Mouse (Mus musculus): ENCODE results near the gene Ncoa7. TPM values are rescaled to one million over a fixed set of nuclear protein-coding genes. Genes with fewer than 3 reads are reported as not detected.
A peak's percentile ranks its signal among the peaks of the same experiment; 100 is the strongest.

The Ncoa7 gene
- polyA plus RNA-seq, 1 experiment from 2014 or later = 12.9 TPM

- no peak overlapping the region for H3K27ac ChIP-seq
- peaks cover 68% of the 10 kb centered on the region for H3K4me1 ChIP-seq
- H3K27me3 ChIP-seq (replicated peaks) = no peaks in the 10 kb centered on the region
- H3K4me3 ChIP-seq = no peak overlapping the region
- ATAC-seq = no peak
- peaks cover 20% of the 10 kb centered on the region for H3K36me3 ChIP-seq
- H3K9me3 ChIP-seq (replicated peaks) = peaks cover 4% of the 10 kb centered on the region; the same call in 1 of the 2 replicates
- WGBS (ENCODE audit: insufficient replicate concordance) = 82% methylated on average over 8 of the region's 8 CpGs
- H3K4me2 ChIP-seq = no peak overlapping the region
- H3K9ac ChIP-seq = no peak overlapping the region
Observed at GRCm38 (mm10) chr10:30759360-30760147, 43.6 kb downstream of the Ncoa7 start.

- Histone ChIP-seq H3K27ac (peak overlapping the region; percentile 89), H3K4me1 (peaks cover 72% of the 10 kb centered on the region), H3K4me3 (no peak overlapping the region), H3K4me2 (no peak overlapping the region), H3K9ac (no peak overlapping the region), H3K36me3 (peaks cover 32% of the 10 kb centered on the region), H3K9me3 (replicated peaks) (peaks cover 4% of the 10 kb centered on the region; the same call in 1 of the 2 replicates), H3K27me3 (replicated peaks) (no peaks in the 10 kb centered on the region)
- ATAC-seq = no peak
Observed at GRCm38 (mm10) chr10:30756064-30756463, 47.1 kb downstream of the Ncoa7 start.

DNA sequence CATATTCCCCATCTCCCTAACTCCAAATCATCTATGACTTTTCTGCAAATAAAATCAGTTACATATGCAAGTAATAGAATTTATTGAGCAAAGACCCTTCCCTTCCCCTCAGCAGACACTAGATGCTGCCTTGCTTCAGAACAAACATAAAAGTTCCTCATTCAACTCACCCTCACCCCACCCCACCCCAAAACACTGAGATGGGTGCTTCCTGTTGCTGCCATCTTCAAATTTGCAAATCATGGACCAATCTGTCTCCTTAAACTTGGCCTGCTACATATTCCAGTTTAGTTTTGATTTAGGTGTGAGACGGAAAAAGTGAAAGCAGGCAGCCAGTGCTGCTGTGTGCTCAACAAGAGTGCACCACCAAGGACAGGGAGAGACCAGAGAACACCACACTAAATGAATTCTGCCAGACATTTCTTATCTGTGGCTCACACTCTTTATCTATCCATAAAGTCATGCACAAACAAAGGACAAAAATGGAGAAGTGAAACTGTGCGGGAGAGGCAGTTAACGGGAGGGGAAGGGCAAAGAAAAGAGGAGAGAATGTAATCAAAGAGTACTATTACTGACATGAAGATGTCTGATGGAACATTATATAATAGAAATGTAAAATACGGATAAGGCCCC lies 48.2 kb downstream of the Ncoa7 start:
- Histone ChIP-seq H3K4me3 (peak overlapping the region; percentile 31), H3K27me3 (replicated peaks) (no peaks in the 10 kb centered on the region), H3K4me2 (peak overlapping the region; percentile 61), H3K4me1 (peaks cover 71% of the 10 kb centered on the region), H3K9me3 (replicated peaks) (peaks cover 4% of the 10 kb centered on the region; the same call in 1 of the 2 replicates), H3K9ac (peak overlapping the region; percentile 52), H3K36me3 (peaks cover 30% of the 10 kb centered on the region), H3K27ac (peak overlapping the region; percentile 89)
- ATAC-seq = peak; percentile 85
- WGBS (ENCODE audit: insufficient replicate concordance) = 11% methylated on average over 4 of the region's 4 CpGs

DNA sequence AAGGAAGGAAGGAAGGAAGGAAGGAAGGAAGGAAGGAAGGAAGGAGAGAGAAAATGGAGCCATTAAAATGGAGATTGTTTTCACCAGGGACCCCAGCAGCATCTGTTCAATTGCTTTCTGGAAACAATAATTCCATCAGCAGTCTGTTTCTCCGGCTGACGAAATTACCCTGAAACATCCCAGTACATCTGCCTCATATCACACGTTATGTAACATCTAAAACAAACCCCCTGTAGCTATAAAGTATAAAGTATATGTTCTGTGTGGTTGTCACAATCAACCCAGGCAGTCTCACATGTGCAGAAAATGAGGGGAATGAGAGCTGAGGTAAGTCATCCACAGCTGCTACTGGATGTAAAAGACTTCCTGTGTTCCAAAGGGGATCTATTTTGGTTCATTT lies 49.0 kb downstream of the Ncoa7 start:
- WGBS (ENCODE audit: insufficient replicate concordance) = 79% methylated on average over 3 of the region's 3 CpGs
- Histone ChIP-seq H3K4me3 (no peak overlapping the region), H3K27ac (peak overlapping the region; percentile 75), H3K9ac (0 out of 2 replicates have a peak overlapping the region, but pooled peaks have one; percentile 8), H3K9me3 (replicated peaks) (peaks cover 4% of the 10 kb centered on the region; the same call in 1 of the 2 replicates), H3K4me2 (no peak overlapping the region), H3K27me3 (replicated peaks) (no peaks in the 10 kb centered on the region), H3K4me1 (peaks cover 75% of the 10 kb centered on the region), H3K36me3 (peaks cover 28% of the 10 kb centered on the region)
- no peak for ATAC-seq

DNA sequence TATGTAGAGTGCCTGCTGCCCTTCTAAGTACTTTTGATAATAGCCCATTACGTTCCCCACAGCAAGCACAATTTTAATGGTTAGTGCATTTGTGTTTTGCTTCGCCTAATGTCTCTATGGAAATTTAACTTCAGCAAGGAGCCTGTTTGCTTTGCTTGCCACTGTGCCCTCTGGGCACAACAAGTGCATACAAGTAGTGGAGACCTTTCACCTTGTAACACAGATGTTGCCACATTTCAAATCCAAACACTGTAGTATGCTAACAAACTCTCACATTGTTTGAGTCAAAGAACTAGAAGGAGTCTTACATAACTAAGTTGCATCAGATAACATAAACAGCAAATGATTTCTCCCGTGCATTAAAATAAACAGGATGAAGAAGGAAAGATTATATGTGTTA lies 50.6 kb downstream of the Ncoa7 start:
- peaks cover 21% of the 10 kb centered on the region for H3K36me3 ChIP-seq
- H3K27me3 ChIP-seq (replicated peaks) = no peaks in the 10 kb centered on the region
- no peak overlapping the region for H3K4me2 ChIP-seq
- no peaks in the 10 kb centered on the region for H3K9me3 ChIP-seq (replicated peaks)
- WGBS (ENCODE audit: insufficient replicate concordance) = 76% methylated on average over 3 of the region's 3 CpGs
- H3K9ac ChIP-seq = no peak overlapping the region
- peak overlapping the region; percentile 97 for H3K27ac ChIP-seq
- peaks cover 86% of the 10 kb centered on the region for H3K4me1 ChIP-seq
- no peak for ATAC-seq
- no peak overlapping the region for H3K4me3 ChIP-seq

DNA sequence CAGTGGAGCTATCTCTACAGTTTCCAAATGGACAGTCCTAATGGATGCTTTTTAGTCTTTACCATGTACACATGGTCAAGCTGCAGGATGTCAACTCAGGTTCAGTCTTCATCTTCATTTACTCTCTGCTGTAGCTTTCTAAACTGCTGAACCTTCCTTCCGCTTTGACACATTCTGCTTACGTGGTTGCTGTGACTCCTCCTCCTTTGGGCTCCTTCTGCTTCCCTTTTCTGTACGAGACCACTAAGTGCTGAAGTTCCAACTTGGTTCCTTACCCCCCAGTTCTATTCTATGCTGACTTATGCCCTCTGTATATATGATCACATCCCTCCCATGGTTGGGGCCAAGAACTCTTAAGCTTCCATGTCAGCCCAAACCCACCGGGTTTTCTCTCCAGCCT lies 51.5 kb downstream of the Ncoa7 start:
- Histone ChIP-seq H3K36me3 (peaks cover 17% of the 10 kb centered on the region), H3K4me1 (peaks cover 89% of the 10 kb centered on the region), H3K4me2 (no peak overlapping the region), H3K27ac (peak overlapping the region; percentile 97), H3K9me3 (replicated peaks) (no peaks in the 10 kb centered on the region), H3K9ac (no peak overlapping the region), H3K4me3 (no peak overlapping the region), H3K27me3 (replicated peaks) (no peaks in the 10 kb centered on the region)
- 82% methylated on average over 4 of the region's 4 CpGs for WGBS (ENCODE audit: insufficient replicate concordance)
- no peak for ATAC-seq

- Histone ChIP-seq H3K9ac (peak overlapping the region; percentile 58; the same call in 1 of the 2 replicates), H3K4me1 (peaks cover 83% of the 10 kb centered on the region), H3K9me3 (replicated peaks) (no peaks in the 10 kb centered on the region), H3K4me3 (no peak overlapping the region), H3K4me2 (peak overlapping the region; percentile 56), H3K36me3 (peaks cover 17% of the 10 kb centered on the region), H3K27me3 (replicated peaks) (no peaks in the 10 kb centered on the region), H3K27ac (peak overlapping the region; percentile 98)
- peak; percentile 100 for ATAC-seq
- 30% methylated on average over 4 of the region's 4 CpGs for WGBS (ENCODE audit: insufficient replicate concordance)
Observed at GRCm38 (mm10) chr10:30749807-30750206, 53.3 kb downstream of the Ncoa7 start.

DNA sequence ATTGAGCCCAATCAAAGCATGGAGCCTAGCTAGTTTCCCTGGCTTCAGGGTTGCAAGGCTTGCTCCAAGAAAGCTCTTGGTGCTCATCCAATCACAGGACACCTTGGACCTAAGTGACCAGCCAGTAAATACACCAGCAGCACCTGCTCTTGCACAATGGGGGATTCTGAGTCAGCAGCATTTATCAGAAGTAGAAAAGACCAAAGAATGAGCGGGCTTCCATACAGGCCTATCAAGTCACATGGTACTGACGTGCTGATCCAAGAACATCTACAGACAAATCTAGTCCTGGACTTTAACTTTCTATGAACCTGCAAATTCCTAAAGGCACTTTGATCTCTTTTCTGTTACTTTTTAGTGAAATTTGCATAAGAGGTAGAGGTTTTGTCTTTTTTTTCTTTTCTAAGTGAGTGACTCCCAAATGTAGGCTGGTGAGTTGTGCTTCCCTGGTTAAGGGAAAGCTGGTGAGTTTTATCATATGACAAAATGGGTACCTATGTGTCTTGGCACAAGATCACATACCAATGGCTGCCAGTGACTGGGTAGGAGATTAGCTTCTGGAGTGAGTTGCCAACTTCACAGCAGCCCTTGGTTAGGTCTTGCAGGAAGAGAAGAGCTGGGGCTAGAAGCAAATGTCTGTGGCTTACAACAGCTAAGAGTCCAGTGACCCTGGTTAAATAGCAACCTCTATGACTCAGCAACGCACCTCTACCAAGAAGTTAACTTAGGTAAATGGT lies 57.7 kb downstream of the Ncoa7 start:
- no peak for ATAC-seq
- Histone ChIP-seq H3K36me3 (peaks cover 3% of the 10 kb centered on the region; the same call in 1 of the 2 replicates), H3K9me3 (replicated peaks) (no peaks in the 10 kb centered on the region), H3K27me3 (replicated peaks) (no peaks in the 10 kb centered on the region), H3K4me3 (no peak overlapping the region), H3K27ac (peak overlapping the region; percentile 47), H3K4me2 (no peak overlapping the region), H3K4me1 (peaks cover 46% of the 10 kb centered on the region), H3K9ac (no peak overlapping the region)
- 82% methylated on average over 3 of the region's 3 CpGs for WGBS (ENCODE audit: insufficient replicate concordance)

- no peaks in the 10 kb centered on the region for H3K9me3 ChIP-seq (replicated peaks)
Observed at GRCm38 (mm10) chr10:30743275-30743674, 59.9 kb downstream of the Ncoa7 start.

DNA sequence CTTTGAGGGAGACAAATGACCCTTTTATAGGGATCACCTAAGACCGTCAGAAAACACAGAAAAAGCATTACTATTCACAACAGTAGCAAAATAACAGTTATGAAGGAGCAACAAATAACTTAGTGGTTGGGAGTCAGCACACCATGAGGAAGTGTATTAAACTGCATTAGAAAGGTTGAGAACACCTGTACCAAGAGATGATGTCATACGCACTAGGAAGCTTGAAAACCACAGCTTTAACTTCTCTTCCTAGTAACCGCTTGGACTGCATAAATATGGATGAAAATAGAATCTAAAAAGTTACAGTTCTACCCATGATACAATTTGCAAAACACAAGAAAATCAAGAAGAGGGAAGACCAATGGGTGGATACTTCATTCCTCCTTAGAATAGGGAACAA lies 64.7 kb downstream of the Ncoa7 start:
- 91% methylated on average over 3 of the region's 3 CpGs for WGBS (ENCODE audit: insufficient replicate concordance)
- Histone ChIP-seq H3K4me3 (no peak overlapping the region), H3K9ac (no peak overlapping the region), H3K4me1 (peaks cover 22% of the 10 kb centered on the region), H3K27ac (no peak overlapping the region), H3K27me3 (replicated peaks) (no peaks in the 10 kb centered on the region), H3K4me2 (no peak overlapping the region), H3K9me3 (replicated peaks) (no peaks in the 10 kb centered on the region), H3K36me3 (no peaks in the 10 kb centered on the region)
- no peak for ATAC-seq

More at GRCm38 (mm10) chr10:30743275-30743674, 59.9 kb downstream of the Ncoa7 start:
- no peaks in the 10 kb centered on the region for H3K27me3 ChIP-seq (replicated peaks)
- peak overlapping the region; percentile 30; the same call in 1 of the 2 replicates for H3K27ac ChIP-seq
- H3K4me2 ChIP-seq = no peak overlapping the region
- no peak overlapping the region for H3K4me3 ChIP-seq
- H3K4me1 ChIP-seq = peaks cover 31% of the 10 kb centered on the region
- peaks cover 3% of the 10 kb centered on the region; the same call in 1 of the 2 replicates for H3K36me3 ChIP-seq
- H3K9ac ChIP-seq = no peak overlapping the region
- ATAC-seq = no peak

GRCm38 (mm10) chr10:30737323-30737722 lies 65.8 kb downstream of the Ncoa7 start:
- Histone ChIP-seq H3K27ac (no peak overlapping the region), H3K4me2 (no peak overlapping the region), H3K36me3 (no peaks in the 10 kb centered on the region), H3K9ac (no peak overlapping the region), H3K4me3 (no peak overlapping the region), H3K4me1 (peaks cover 31% of the 10 kb centered on the region), H3K9me3 (replicated peaks) (no peaks in the 10 kb centered on the region), H3K27me3 (replicated peaks) (no peaks in the 10 kb centered on the region)
- WGBS (ENCODE audit: insufficient replicate concordance) = 66% methylated on average over 2 of the region's 2 CpGs
- ATAC-seq = 0 out of 2 replicates have a peak, but pooled peaks have one; percentile 33
